Mouse (Mus musculus): Measurements from ENCODE around the gene Baz1a. TPM values are rescaled to one million over a fixed set of nuclear protein-coding genes. Genes with fewer than 3 reads are reported as not detected.
A peak's percentile ranks its signal among the peaks of the same experiment; 100 is the strongest.

Gene Baz1a
- polyA plus RNA-seq, 1 experiment from 2014 or later, result 17.7 TPM

GRCm38 (mm10) chr12:55053267-55053666, 39.1 kb upstream of the Baz1a start:
- peaks cover 4% of the 10 kb centered on the region; the same call in 1 of the 2 replicates for H3K4me1 ChIP-seq (replicated peaks; ENCODE audit: control insufficient read depth, insufficient read depth, low read length)
- no peak overlapping the region for H3K4me2 ChIP-seq (ENCODE audit: low read depth, low read length)
- H3K9ac ChIP-seq (ENCODE audit: low read length), result no peak overlapping the region
- H3K4me3 ChIP-seq (ENCODE audit: low read length), result no peak overlapping the region
- no peak overlapping the region for H3K27ac ChIP-seq (ENCODE audit: low read length)
- no peaks in the 10 kb centered on the region for H3K27me3 ChIP-seq (ENCODE audit: control insufficient read depth, insufficient read depth, low read depth, low read length)
- ATAC-seq (ENCODE audit: low read depth), result no peak
- H3K36me3 ChIP-seq (ENCODE audit: control insufficient read depth, insufficient read depth, low read length), result no peaks in the 10 kb centered on the region
- WGBS, result 89% methylated on average over 7 of the region's 7 CpGs
- H3K9me3 ChIP-seq (ENCODE audit: control insufficient read depth, low read length), result no peaks in the 10 kb centered on the region

- no peaks in the 10 kb centered on the region for H3K27me3 ChIP-seq (ENCODE audit: control insufficient read depth, insufficient read depth, low read depth, low read length)
- no peaks in the 10 kb centered on the region for H3K9me3 ChIP-seq (ENCODE audit: control insufficient read depth, low read length)
- H3K4me1 ChIP-seq (replicated peaks; ENCODE audit: control insufficient read depth, insufficient read depth, low read length), result peaks cover 4% of the 10 kb centered on the region; the same call in 1 of the 2 replicates
- no peak overlapping the region for H3K27ac ChIP-seq (ENCODE audit: low read length)
- H3K4me3 ChIP-seq (ENCODE audit: low read length), result no peak overlapping the region
- 86% methylated on average over 8 of the region's 8 CpGs for WGBS
- no peak for ATAC-seq (ENCODE audit: low read depth)
- H3K36me3 ChIP-seq (ENCODE audit: control insufficient read depth, insufficient read depth, low read length), result no peaks in the 10 kb centered on the region; the same call in 1 of the 2 replicates
- H3K4me2 ChIP-seq (ENCODE audit: low read depth, low read length), result no peak overlapping the region
- H3K9ac ChIP-seq (ENCODE audit: low read length), result no peak overlapping the region
These were observed 37.3 kb upstream of the Baz1a start for GRCm38 (mm10) chr12:55051210-55052173.

GRCm38 (mm10) chr12:55049731-55050353, 35.7 kb upstream of the Baz1a start:
- peaks cover 1% of the 10 kb centered on the region; the same call in 1 of the 2 replicates for H3K4me1 ChIP-seq (replicated peaks; ENCODE audit: control insufficient read depth, insufficient read depth, low read length)
- H3K9me3 ChIP-seq (ENCODE audit: control insufficient read depth, low read length), result no peaks in the 10 kb centered on the region
- 90% methylated on average over 8 of the region's 8 CpGs for WGBS
- no peak overlapping the region for H3K9ac ChIP-seq (ENCODE audit: low read length)
- no peak overlapping the region for H3K4me3 ChIP-seq (ENCODE audit: low read length)
- ATAC-seq (ENCODE audit: low read depth), result no peak
- H3K27me3 ChIP-seq (ENCODE audit: control insufficient read depth, insufficient read depth, low read depth, low read length), result no peaks in the 10 kb centered on the region
- H3K27ac ChIP-seq (ENCODE audit: low read length), result no peak overlapping the region
- H3K4me2 ChIP-seq (ENCODE audit: low read depth, low read length), result no peak overlapping the region
- no peaks in the 10 kb centered on the region; the same call in 1 of the 2 replicates for H3K36me3 ChIP-seq (ENCODE audit: control insufficient read depth, insufficient read depth, low read length)

GRCm38 (mm10) chr12:55041011-55041410, 26.9 kb upstream of the Baz1a start:
- Histone ChIP-seq H3K27me3 (ENCODE audit: control insufficient read depth, insufficient read depth, low read depth, low read length) (no peaks in the 10 kb centered on the region), H3K4me2 (ENCODE audit: low read depth, low read length) (no peak overlapping the region)
- WGBS, result 58% methylated on average over 15 of the region's 15 CpGs

GRCm38 (mm10) chr12:55027088-55027487, 12.9 kb upstream of the Baz1a start:
- no peak overlapping the region for H3K4me3 ChIP-seq (ENCODE audit: low read length)
- H3K27me3 ChIP-seq (ENCODE audit: control insufficient read depth, insufficient read depth, low read depth, low read length), result no peaks in the 10 kb centered on the region
- no peaks in the 10 kb centered on the region for H3K36me3 ChIP-seq (ENCODE audit: control insufficient read depth, insufficient read depth, low read length)
- WGBS, result 9% methylated on average over 3 of the region's 3 CpGs
- ATAC-seq (ENCODE audit: low read depth), result no peak
- H3K9me3 ChIP-seq (ENCODE audit: control insufficient read depth, low read length), result no peaks in the 10 kb centered on the region
- H3K9ac ChIP-seq (ENCODE audit: low read length), result no peak overlapping the region
- no peak overlapping the region for H3K27ac ChIP-seq (ENCODE audit: low read length)
- no peak overlapping the region for H3K4me2 ChIP-seq (ENCODE audit: low read depth, low read length)
- no peaks in the 10 kb centered on the region for H3K4me1 ChIP-seq (replicated peaks; ENCODE audit: control insufficient read depth, insufficient read depth, low read length)

More at GRCm38 (mm10) chr12:55041011-55041410, 26.9 kb upstream of the Baz1a start:
- ATAC-seq (ENCODE audit: low read depth), result no peak
- H3K9me3 ChIP-seq (ENCODE audit: control insufficient read depth, low read length), result no peaks in the 10 kb centered on the region
- no peaks in the 10 kb centered on the region for H3K36me3 ChIP-seq (ENCODE audit: control insufficient read depth, insufficient read depth, low read length)
- H3K9ac ChIP-seq (ENCODE audit: low read length), result no peak overlapping the region
- no peak overlapping the region for H3K27ac ChIP-seq (ENCODE audit: low read length)
- no peak overlapping the region for H3K4me3 ChIP-seq (ENCODE audit: low read length)
- no peaks in the 10 kb centered on the region for H3K4me1 ChIP-seq (replicated peaks; ENCODE audit: control insufficient read depth, insufficient read depth, low read length)

GRCm38 (mm10) chr12:55023284-55023683, 9.1 kb upstream of the Baz1a start:
- Histone ChIP-seq H3K36me3 (ENCODE audit: control insufficient read depth, insufficient read depth, low read length) (no peaks in the 10 kb centered on the region), H3K9ac (ENCODE audit: low read length) (no peak overlapping the region), H3K4me1 (replicated peaks; ENCODE audit: control insufficient read depth, insufficient read depth, low read length) (no peaks in the 10 kb centered on the region), H3K4me2 (ENCODE audit: low read depth, low read length) (no peak overlapping the region), H3K27me3 (ENCODE audit: control insufficient read depth, insufficient read depth, low read depth, low read length) (no peaks in the 10 kb centered on the region), H3K4me3 (ENCODE audit: low read length) (no peak overlapping the region), H3K27ac (ENCODE audit: low read length) (no peak overlapping the region), H3K9me3 (ENCODE audit: control insufficient read depth, low read length) (no peaks in the 10 kb centered on the region)
- ATAC-seq (ENCODE audit: low read depth), result peak; percentile 36; the same call in 1 of the 2 replicates
- WGBS, result 53% methylated on average over 2 of the region's 2 CpGs

GRCm38 (mm10) chr12:55019421-55019877, 5.3 kb upstream of the Baz1a start:
- Histone ChIP-seq H3K36me3 (ENCODE audit: control insufficient read depth, insufficient read depth, low read length) (no peaks in the 10 kb centered on the region), H3K27me3 (ENCODE audit: control insufficient read depth, insufficient read depth, low read depth, low read length) (no peaks in the 10 kb centered on the region), H3K9me3 (ENCODE audit: control insufficient read depth, low read length) (no peaks in the 10 kb centered on the region), H3K4me1 (replicated peaks; ENCODE audit: control insufficient read depth, insufficient read depth, low read length) (no peaks in the 10 kb centered on the region), H3K27ac (ENCODE audit: low read length) (no peak overlapping the region), H3K4me2 (ENCODE audit: low read depth, low read length) (no peak overlapping the region), H3K4me3 (ENCODE audit: low read length) (no peak overlapping the region), H3K9ac (ENCODE audit: low read length) (no peak overlapping the region)
- no peak for ATAC-seq (ENCODE audit: low read depth)
- WGBS, result 82% methylated on average over 7 of the region's 7 CpGs

GRCm38 (mm10) chr12:55017119-55017721, 3.1 kb upstream of the Baz1a start:
- H3K9ac ChIP-seq (ENCODE audit: low read length), result no peak overlapping the region
- H3K27me3 ChIP-seq (ENCODE audit: control insufficient read depth, insufficient read depth, low read depth, low read length), result no peaks in the 10 kb centered on the region
- 79% methylated on average over 9 of the region's 9 CpGs for WGBS
- H3K36me3 ChIP-seq (ENCODE audit: control insufficient read depth, insufficient read depth, low read length), result no peaks in the 10 kb centered on the region
- no peaks in the 10 kb centered on the region for H3K9me3 ChIP-seq (ENCODE audit: control insufficient read depth, low read length)
- no peak overlapping the region for H3K27ac ChIP-seq (ENCODE audit: low read length)
- H3K4me1 ChIP-seq (replicated peaks; ENCODE audit: control insufficient read depth, insufficient read depth, low read length), result no peaks in the 10 kb centered on the region
- ATAC-seq (ENCODE audit: low read depth), result no peak
- H3K4me3 ChIP-seq (ENCODE audit: low read length), result no peak overlapping the region
- H3K4me2 ChIP-seq (ENCODE audit: low read depth, low read length), result no peak overlapping the region

All from lung, embryonic 16.5 days (tissue).